Mouse (Mus musculus): ENCODE data around the gene Pthlh.
"Not testable (repeated sequence)": the region's sequence is repeated elsewhere in the genome, so short reads cannot be mapped to it uniquely, and the experiment has no call there.

GRCm38 (mm10) chr6:147304236-147304635 is 40.3 kb upstream of the Pthlh start:
- not testable (repeated sequence) for TF ChIP-seq CTCF (IDR thresholded peaks at IDR 0.05; ENCODE audit: low read depth, low read length); POLR2A (IDR thresholded peaks at IDR 0.05; ENCODE audit: extremely low read depth, insufficient read depth, low read length)

Data from liver, adult 2 months (tissue).